Mouse (Mus musculus) lung, postnatal 4 days (tissue): ENCODE results near the gene 4930518I15Rik.
A peak's percentile ranks its signal among the peaks of the same experiment; 100 is the strongest.
"Not testable (repeated sequence)": the region's sequence is repeated elsewhere in the genome, so short reads cannot be mapped to it uniquely, and the experiment has no call there.

Source experiments
- DNase-seq, 2 experiments: peaks; one replicate each; pipeline ENCODE4 v3.0.0; 2021

Gene 4930518I15Rik

DNA sequence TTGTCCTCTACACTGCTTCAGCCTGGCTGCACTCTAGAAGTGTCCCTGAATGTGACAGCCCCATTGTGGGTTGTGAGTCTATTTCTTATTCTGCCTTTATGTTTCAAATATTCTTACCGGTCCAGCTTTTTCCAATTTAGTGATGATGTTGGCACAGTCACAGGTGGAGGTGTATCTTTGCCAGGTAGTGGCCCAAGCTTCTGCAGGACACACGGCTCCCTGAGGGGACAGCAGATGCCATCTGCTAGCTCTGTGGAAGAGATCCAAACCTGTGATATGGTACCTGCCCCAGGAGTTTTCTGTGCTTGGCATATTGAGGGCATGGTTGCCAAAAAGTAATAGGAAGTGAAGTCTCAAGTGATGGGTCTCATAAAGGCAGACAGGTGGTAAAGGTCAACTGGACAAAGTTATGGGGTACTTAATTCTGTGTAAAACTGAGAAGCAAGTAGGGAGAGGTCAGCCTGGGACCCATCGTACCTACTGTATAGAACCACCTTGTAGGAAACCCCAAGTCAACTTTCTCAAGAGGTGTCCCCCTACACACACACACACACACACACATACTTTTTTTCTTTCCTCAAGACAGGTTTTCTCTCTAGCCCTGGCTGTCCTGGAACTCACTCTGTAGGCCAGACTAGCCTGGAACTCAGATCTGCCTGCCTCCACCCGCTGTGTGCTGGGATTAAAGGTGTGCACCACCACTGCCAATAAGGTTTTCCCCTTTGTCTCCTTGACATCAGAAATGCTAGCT is 17.2 kb upstream of the 4930518I15Rik start:
- no peak for DNase-seq

DNA sequence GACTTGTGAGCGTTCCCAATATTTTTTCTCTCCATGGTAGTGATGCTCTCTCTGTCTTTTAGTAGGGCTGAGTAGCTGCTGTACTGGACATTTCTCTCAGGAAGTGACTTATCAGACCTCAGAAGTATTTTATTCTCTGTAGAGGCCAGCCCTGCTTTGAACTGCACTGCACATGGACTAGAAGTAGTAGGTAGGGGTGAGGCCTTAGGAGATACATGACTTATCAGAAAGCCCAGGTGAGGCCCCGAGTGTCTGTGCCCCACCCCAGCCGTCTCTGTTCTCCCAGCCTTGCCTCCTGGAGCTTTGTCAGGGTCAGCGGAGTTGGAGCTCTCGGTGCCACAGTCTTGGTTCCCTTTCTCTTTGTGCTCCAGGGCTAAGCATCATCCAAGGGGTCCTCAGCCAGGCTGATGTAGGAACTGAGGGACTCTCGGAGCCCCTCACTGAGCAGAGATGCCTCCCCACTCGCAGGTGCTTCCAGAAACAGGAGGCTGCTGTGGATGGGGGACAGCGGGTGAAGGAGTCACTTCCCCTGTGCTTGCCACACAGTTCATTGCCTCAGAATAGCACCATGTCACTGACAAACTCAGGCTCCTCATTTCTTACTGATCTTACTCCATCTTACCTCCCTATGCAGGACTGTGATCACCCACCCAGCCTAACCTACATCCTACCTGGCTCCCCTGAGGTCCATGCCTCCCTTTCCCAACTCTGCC is 16.5 kb upstream of the 4930518I15Rik start:
- no peak for DNase-seq

DNA sequence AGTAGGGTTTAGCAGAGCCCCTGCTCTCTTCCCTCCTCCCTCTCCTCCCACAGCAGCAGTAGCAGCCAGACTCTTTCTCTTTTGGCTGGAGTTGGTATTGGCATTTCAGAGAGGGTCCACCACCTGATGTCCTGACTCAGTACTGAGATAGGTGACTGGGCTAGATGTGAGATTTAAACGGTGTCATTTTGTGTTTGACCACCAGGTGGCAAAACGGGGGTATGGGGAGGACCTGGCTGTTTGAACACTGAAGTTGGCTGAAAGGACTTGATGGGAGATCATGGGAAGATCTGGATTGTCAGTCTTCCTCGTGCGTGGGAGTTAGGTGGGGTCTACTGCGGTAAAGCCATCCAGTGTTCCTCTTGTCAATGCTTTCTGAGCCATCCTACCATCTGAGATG is 15.9 kb upstream of the 4930518I15Rik start:
- DNase-seq, result peak in 1 of 2 experiments; percentile 65

DNA sequence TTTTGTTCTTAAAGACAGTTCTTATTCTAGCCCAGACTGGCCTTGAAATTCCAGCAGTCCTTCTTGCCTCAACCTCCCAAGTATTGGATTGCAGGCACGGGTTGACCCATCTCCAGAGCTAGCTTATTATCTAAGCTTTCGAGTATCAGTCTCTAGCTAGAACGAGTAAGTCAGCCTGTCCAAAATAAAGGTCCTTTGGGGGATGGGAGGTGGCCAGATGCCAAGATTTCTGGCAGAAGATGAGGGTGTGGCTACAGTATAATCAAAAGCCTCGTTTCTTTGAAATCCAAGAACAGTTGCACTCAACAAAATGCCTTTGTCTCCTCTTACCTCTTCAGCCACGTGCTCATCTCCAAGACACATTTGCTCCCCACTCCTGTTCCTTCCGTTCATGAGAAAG is 12.8 kb upstream of the 4930518I15Rik start:
- peak in 1 of 2 experiments; percentile 47 for DNase-seq

DNA sequence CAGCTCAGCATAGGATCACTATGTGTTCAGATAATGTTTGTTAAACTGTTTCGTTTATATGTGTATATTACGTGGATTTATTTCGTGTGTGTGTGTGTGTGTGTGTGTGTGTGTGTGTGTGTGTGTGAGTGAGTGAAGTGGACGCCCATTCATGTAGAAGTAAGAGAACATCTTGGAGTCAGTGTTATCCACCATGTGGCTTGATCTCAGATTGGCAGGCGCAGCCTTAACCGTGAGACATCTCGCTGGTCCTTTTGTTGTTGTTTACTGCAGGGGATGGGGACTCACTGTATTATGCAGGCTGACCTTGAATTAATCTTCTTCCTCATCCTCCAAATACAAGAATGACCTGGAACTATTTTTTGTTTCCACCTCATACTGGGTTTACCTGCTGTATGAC is 11.8 kb upstream of the 4930518I15Rik start:
- no peak for DNase-seq

DNA sequence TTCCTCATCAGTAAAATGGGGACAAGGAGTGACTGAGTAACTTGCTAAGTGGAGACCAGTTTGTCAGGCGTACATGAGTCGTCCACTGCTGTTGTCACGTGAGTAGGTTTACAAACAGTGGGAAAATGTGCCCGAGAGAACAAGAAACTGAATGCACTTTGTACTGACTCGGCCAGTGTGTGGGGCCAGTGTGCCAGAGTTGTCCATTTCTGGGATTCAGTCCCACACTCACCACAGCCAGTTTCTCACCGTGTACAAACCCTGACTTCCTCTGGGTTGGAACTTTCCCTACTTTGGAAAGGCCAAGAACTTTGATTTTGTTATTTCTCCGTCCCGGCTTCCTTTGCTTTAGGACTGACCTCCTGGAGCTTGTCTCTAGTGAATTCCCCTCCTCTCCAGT is 11.2 kb upstream of the 4930518I15Rik start:
- DNase-seq, result no peak

DNA sequence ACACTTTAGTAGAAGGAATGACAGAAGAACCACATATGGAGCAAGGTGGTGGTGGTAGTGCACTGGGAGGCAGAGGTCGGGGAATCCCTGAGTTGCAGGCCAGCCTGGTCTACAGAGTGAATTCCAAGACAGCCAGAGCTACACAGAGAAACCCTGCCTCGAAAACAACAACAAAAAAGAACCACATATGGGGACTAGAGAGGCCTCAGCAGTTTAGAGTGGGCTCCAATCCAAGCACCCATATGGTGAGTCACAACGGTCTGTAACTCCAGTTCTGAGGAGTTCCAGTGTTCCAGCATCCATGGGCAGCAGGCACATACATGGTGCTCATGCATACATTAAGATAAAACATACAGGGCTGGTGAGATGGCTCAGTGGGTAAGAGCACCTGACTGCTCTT is 6.7 kb upstream of the 4930518I15Rik start:
- no peak for DNase-seq

DNA sequence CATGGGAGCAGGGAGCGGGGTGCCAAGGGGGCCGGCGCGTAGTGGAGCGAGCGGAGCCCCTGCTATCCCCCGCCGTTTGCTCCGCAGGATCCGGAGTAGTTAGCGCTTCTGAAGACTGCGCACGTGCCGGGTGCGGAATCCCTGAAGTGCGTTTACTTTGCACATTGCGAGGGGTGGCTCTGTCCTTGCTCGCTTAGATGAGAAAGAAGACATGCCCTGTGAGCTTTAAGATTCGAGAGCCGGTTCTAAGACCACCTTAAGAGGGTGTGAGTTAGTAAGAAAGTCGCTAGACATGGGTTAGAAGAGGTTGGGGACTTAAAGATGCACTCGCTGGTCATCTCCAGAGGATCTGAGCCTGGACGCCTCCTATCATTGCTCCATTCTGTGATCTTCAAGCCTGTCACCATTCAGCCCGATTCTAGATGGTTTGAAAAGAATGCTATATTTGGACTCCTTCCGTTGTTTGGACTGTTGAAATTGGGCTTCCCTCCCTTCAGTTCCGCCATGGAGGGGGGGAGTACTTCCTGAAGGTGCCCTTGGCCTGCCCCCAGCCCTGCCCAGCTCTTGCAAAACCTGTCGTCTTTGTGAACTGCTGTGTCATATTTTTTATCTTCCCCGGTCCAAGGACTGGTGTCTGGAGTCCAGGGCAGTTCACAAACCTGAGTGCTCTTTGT is 5.9 kb upstream of the 4930518I15Rik start:
- DNase-seq, result peak; percentile 81 to 86

DNA sequence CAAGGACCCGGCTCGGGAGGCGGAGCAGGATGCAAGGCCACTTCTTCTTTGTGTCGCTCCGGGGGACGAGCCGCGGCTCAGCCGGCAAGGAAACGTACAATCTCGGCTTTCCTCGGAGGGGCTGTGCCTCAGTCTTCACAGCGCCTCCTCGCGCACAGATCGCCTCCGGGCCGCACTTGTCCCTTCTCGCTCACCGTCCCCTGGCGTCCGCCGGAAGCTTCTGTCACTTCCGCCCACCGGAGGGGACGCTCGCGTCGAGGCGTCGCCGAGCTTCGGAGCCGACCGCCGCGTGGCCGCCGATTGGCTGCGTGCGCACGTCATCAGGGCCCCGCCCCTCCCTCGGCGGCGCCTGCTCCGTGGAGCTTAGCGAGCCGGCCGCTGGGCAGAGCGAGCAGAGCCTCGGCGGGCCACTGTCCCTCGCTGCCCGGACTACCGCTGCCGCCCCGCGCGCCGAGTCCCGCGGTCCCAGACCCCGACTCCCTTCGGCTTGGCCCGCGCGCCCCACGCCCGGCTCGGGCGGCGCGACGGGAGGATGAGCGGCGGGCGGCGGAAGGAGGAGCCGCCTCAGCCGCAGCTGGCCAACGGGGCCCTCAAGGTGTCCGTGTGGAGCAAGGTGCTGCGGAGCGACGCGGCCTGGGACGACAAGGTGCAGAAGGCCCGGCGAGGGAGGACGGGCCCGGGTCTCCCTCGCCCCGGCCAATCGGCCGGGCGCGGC is 5.2 kb upstream of the 4930518I15Rik start, which contains the start of gene Rab5if:
Gene Rab5if, plus strand, starts transcription at position 357 of the 715 bp plus-strand sequence.
- peak; percentile 99 for DNase-seq

DNA sequence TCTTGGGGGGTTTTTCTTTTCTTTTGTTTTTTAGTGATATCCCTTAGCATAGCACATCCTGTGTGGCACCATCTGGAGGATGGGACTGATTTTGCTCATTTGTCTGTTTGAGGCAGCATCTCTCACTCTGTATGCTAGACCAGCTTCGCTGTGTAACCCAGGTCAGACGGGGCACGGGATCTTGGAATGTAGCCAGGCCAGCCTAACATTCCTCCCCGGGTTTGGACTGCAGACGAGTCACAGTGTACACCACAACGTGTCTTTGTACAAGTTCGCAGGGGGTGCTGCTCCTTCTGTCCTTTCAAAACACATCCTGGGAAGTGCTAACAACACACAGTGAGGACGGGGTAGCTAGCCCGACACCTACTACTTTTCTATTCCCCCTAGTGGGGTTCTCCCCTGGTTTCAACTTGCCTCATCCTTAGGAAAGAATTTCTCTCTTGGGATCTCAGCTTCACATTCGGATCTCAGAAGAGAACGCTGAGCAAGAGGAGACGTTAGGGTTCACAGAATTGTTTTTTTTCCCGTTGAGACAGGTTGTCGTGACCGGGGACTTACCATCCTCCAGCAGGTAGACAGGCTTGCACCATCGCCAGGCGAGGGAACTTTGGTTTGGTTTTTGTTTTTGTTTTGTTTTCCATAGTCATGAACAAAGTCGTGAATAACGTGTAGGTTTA is 4.4 kb upstream of the 4930518I15Rik start:
- DNase-seq, result peak; percentile 56

DNA sequence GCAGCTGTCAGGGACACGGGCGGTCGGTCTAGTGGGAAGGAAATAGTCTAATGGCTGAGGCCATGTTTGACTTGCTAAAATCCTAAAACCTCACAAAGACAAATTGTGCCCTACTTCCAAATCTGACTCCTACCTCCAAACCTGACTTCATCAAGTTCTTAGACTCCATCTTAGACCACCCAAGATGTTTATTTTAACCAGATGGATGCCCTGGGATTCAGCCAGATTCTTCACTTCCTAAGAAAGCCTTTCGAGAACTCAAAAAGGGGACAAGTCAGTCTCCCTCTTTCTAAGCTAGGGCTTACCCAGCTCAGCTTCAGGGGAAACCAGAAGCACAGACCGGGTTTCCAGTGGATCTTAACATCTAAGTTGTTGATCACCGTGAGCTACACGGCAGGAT is 925 bp upstream of the 4930518I15Rik start:
- no peak for DNase-seq

DNA sequence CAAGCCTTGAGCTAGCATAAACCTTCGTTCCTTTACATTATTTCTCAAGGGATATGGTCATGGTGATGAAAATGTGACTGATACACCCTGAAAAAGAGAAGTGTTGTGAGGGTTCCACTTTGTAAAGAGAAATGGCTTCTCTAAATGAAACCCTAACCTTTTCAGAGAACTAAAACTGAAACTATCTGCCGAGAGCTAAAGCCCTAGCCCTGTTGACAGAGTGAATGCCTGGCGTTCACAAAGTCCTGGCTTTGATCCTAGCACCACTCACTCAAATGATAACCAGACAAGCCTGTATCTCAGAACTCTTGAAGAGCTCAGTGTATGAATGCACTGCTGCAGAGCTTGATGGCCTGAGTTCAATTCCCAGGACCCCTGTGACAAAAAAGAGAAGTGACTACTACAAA is 358 bp downstream of the 4930518I15Rik start:
- DNase-seq, result no peak

DNA sequence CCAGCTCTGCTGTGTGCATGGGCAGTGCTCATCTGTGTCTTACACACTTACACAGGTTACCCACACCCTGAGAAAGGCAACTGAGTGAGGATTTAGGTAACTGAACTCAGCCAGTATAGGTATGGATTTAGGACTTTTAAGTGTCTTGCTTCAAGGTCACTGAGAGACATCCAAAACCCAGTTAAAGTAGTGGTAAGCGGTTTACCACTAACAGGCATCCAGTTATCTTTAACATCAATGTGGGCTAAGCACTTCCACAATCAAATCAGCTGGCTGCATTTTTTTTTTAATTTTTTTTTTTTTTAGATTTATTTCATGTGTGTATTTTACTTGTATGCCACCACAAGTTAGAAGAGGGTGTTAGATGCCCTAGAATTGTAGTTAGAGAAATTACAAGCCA is 1.4 kb downstream of the 4930518I15Rik start:
- no peak for DNase-seq

DNA sequence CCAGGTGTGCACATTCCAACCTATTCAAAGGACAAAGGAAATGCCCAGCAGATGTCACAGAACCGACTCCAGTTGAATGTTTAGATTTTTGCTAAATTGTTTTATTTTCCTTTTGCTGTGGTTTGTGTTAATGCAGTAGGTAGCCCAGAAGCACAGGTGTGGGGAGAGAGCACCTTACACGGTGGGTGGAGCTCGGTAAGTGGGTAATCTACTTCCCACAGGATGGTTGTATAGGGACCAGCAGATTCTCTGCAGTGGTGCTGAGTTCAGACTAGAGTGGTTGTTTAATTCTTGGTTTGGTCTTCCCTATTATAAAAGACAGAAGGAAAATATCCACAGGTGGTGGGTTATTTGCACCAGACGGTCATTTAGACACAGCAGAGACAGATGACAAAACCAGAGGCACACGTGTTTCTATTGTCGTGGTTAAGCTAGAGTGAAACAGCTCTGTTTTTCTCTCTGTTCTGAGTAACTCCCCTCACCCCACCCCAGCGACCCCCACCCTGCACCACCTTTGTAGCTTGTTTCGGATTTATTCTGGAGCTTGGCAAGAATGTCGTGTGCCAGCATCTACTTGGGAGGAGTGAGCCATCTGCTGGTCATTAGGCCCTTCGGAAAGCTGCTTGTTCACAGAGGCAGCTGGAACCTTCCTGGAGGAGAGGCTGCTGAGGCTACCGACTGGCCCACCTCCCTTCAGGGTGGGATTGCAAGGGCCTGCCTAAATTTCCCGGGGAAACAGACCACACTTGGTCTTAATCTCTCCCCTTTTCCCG is 3.6 kb downstream of the 4930518I15Rik start:
- DNase-seq, result peak in 1 of 2 experiments; percentile 61

DNA sequence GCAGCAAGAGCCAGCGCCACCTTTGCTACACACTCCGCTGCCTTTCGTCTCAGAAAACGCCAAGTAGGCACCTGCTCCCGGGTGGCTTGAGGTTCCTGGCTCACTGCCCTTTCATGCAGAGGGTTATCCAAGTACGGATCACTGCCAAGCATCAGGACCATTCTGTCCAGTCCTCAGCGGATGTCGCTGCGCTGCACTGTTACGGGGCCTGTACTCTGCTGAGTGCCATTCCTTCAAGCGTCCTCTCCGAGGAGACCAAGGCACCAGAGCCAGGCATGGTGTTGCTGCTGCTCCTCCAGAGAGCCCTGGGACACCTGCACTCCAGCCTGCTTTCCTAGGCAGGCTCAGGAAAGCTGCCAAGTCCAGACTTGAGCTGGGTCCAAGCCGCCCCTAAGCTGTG is 4.2 kb downstream of the 4930518I15Rik start:
- not testable (repeated sequence) for DNase-seq

DNA sequence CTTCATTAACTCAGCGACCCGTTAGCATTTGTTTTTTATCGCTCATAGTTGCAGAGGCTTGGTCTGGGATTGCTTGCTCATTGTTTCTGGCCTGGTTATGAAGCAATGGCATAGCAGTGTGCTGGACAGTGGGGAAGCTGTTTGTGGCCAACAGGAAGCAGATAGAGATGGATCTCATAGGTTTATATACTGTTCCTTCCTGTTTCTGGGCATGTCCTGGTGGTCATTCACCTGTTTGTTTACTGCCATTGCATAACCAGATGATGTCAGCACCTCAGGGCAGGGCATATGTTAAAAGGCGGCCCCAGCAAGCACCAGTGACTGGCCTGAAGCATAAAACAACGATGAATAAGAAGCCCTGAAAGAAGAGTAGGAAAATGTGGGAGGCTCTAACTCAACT is 7.2 kb downstream of the 4930518I15Rik start:
- no peak for DNase-seq

DNA sequence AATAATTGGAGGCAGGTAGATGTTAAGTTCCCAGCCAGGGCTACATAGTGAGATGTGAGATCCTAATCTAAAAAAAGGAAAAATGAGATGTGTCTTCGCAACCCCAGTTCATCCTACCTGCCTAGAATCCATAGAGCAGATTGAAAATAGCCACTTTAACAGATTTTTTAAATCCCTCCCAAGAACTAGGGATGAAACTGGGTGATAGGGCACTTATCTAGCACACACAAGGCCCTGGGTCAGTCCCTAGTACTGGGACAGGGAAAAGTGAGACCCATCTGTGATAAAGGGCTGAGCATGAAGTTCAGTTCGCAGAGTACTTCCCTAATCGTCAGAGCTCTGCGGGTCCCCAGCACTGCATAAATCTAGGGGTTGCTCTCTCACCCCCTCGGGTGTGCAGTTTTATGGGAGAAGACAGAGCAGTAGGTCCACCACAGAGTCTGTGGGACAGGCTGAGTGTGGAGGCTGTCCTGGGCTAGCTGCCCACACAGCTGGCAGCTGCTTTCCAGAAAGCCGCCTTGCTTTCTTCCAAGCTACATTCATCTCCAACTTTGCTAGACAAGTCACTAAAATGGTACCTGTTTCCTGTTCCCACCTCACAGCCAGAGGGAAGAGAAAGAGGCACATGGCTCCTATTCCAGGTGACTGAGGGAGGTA is 9.1 kb downstream of the 4930518I15Rik start:
- peak in 1 of 2 experiments; percentile 50 for DNase-seq

DNA sequence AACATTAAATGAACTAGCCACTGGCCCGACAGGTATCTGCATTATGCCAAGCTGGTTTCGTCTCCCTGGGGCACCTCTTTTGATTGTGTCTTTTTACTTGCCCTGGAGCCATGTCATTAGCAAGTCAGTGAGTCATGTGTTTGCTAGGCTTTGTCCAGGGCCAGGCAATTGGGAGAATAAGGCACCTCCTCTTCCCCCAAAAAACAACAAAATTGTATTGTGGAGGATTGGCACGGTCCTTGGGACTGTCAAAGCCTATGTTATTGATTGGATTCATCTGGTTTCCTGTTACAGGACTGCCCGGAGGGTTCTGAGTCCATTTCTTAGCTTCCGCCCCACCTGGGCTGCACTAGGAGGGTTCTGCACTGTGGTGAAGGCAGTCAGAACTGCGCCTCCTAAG is 10.1 kb downstream of the 4930518I15Rik start:
- DNase-seq, result no peak

DNA sequence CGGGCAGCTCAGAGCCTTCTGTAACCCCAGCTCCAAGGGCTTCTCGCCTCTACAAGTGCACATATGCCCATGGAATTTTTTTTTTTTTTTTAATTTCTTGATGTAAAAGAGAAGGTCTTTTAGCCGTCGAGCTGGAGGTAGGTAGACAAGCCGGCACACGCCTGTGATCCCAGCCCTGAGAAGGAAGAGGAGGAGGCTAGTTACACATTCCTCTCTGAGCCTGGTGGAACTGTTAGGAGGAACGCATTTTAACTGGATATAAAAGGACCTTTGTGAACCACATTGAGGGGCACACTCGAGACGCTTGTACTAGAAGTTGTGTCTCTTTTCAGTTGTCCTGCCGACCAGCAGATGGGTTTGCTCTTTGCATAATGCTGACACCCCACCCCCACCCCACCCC is 13.0 kb downstream of the 4930518I15Rik start:
- DNase-seq, result no peak

DNA sequence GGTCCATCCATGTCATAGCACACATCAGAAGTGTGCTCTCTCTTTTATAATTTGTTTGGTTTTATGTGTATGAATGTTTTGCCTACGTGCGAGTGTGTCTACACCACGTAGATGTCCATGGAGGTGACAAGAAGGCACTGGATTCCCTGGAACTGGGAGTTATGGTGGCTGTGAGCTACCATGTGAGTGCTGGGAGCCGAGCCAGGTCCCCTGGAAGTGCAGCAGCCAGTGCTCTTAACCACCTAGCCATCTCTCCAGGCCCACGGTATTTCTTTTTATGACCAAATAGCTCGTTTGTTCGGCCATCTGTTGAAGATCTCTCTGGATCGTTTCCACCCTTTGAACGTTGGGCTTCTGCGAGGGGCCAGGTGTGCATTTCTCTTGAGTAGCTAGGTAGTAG is 14.4 kb downstream of the 4930518I15Rik start:
- no peak for DNase-seq

DNA sequence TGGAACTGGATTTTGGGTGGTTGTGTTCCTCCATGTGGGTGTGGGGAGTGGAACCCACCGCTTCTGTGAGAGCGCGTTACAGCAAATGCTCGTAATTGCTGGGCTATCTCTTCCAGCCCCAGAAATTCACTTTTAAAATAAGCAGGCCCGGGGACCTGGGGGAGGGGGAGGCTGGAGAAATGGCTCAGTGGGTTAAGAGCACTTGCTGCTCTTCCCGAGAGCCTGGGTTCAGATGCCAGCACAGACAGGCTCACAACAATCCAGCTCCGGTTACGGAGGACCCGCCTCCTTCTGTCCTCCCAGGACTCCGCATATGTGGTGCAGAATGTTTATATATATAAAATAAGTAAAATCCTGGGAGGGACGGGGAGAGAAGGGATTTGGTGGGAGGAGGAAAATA is 15.0 kb downstream of the 4930518I15Rik start:
- DNase-seq, result no peak
